Mouse (Mus musculus) MEL (cell line): ENCODE measurements around the gene Schip1. TPM values are rescaled to one million over a fixed set of nuclear protein-coding genes. Genes with fewer than 3 reads are reported as not detected.

Source experiments
- DNase-seq: peaks from one replicate; pipeline ENCODE4 v3.0.0; 2011; ENCODE audit warnings: low read depth, low spot score
- H3K27ac ChIP-seq: 2 replicates; pipeline ENCODE4 v1.5.1; 2012; ENCODE audit warnings: low read depth, mild to moderate bottlenecking, control low read depth, low read length, moderate library complexity; ENCODE audit not compliant: control insufficient read depth
- H3K27me3 ChIP-seq, 2 experiments: fragments of 150-350 bp in 1 of 2; sonication (generic) in 1 of 2; 2 replicates each; pipeline ENCODE4 v1.6.1; 2012; ENCODE audit warnings: low read length in 2 of 2, mild to moderate bottlenecking in 2 of 2, improper control_type of control experiment in 1 of 2, moderate library complexity in 1 of 2; ENCODE audit not compliant: insufficient read depth in 2 of 2, control insufficient read depth in 1 of 2
- H3K36me3 ChIP-seq, 2 experiments: 2 replicates each; pipeline ENCODE4 v1.6.1; 2012 to 2014; ENCODE audit warnings: low read length in 2 of 2, improper control_type of control experiment in 1 of 2, inconsistent platforms in 1 of 2, mild to moderate bottlenecking in 1 of 2; ENCODE audit not compliant: insufficient read depth in 2 of 2, control insufficient read depth in 1 of 2
- H3K4me1 ChIP-seq, 2 experiments: fragments of 150-350 bp in 1 of 2; sonication (generic) in 1 of 2; 2 replicates each; pipeline ENCODE4 v1.6.1; 2012; ENCODE audit warnings: low read length in 2 of 2, improper control_type of control experiment in 1 of 2, mild to moderate bottlenecking in 1 of 2; ENCODE audit not compliant: insufficient read depth in 2 of 2, control insufficient read depth in 1 of 2
- H3K4me3 ChIP-seq, 2 experiments: fragments of 150-350 bp in 1 of 2; sonication (generic) in 1 of 2; 2 replicates each; pipeline ENCODE4 v1.5.1; 2012; ENCODE audit warnings: low read depth in 2 of 2, low read length in 2 of 2, mild to moderate bottlenecking in 2 of 2, moderate library complexity in 2 of 2, control low read depth in 1 of 2, improper control_type of control experiment in 1 of 2; ENCODE audit not compliant: control insufficient read depth in 1 of 2, insufficient read depth in 1 of 2
- H3K79me2 ChIP-seq: 2 replicates; pipeline ENCODE4 v1.6.1; 2012; ENCODE audit warnings: mild to moderate bottlenecking, low read length, moderate library complexity; ENCODE audit not compliant: control insufficient read depth, poor library complexity, insufficient read depth
- H3K9ac ChIP-seq: 2 replicates; pipeline ENCODE4 v1.6.1; 2012; ENCODE audit warnings: low read depth, mild to moderate bottlenecking, control low read depth, low read length, moderate library complexity; ENCODE audit not compliant: control insufficient read depth, poor library complexity, severe bottlenecking
- H3K9me3 ChIP-seq: fragments of 150-350 bp; sonication (generic); replicated peaks from 2 replicates; pipeline ENCODE4 v1.6.1; 2012; ENCODE audit warnings: mild to moderate bottlenecking, low read length, improper control_type of control experiment, moderate library complexity; ENCODE audit not compliant: insufficient read depth
- CHD1 ChIP-seq: IDR thresholded peaks from 2 replicates; pipeline ENCODE4 v1.6.1; 2012; ENCODE audit warnings: low read depth, mild to moderate bottlenecking, inconsistent platforms, low read length, improper control_type of control experiment
- CTCF ChIP-seq, 3 experiments: IDR thresholded peaks in 2 of 3; conservative IDR thresholded peaks in 1 of 3; 2 replicates each; pipeline ENCODE4 v1.5.1; 2011 to 2012; ENCODE audit warnings: low read length in 3 of 3, low read depth in 2 of 3, mild to moderate bottlenecking in 2 of 3, improper control_type of control experiment in 1 of 3, inconsistent platforms in 1 of 3, mixed read lengths in 1 of 3, moderate library complexity in 1 of 3; ENCODE audit not compliant: control insufficient read depth in 1 of 3, insufficient read depth in 1 of 3, poor library complexity in 1 of 3, severe bottlenecking in 1 of 3
- E2F4 ChIP-seq: IDR thresholded peaks from 2 replicates; pipeline ENCODE4 v1.6.1; 2011; ENCODE audit warnings: low read depth, low read length, improper control_type of control experiment, borderline replicate concordance
- KAT2A ChIP-seq: conservative IDR thresholded peaks from 2 replicates; pipeline ENCODE4 v1.6.1; 2012; ENCODE audit warnings: low read depth, low read length, improper control_type of control experiment, inconsistent platforms
- MAFK ChIP-seq: IDR thresholded peaks from 2 replicates; pipeline ENCODE4 v1.6.1; 2011; ENCODE audit warnings: low read depth, mild to moderate bottlenecking, low read length, improper control_type of control experiment, borderline replicate concordance
- MAZ ChIP-seq: IDR thresholded peaks from 2 replicates; pipeline ENCODE4 v1.6.1; 2012; ENCODE audit warnings: low read depth, mild to moderate bottlenecking, inconsistent platforms, low read length, improper control_type of control experiment
- MYB ChIP-seq: IDR thresholded peaks from 2 replicates; pipeline ENCODE4 v1.6.1; 2011; ENCODE audit warnings: mild to moderate bottlenecking, low read depth, low read length, improper control_type of control experiment
- MYC ChIP-seq: IDR thresholded peaks from 2 replicates; pipeline ENCODE4 v1.6.1; 2011; ENCODE audit warnings: low read depth, mild to moderate bottlenecking, low read length, improper control_type of control experiment, moderate library complexity
- POLR2AphosphoS2 ChIP-seq: IDR thresholded peaks from 2 replicates; pipeline ENCODE4 v1.6.1; 2011; ENCODE audit warnings: low read length, improper control_type of control experiment
- RAD21 ChIP-seq: IDR thresholded peaks from 2 replicates; pipeline ENCODE4 v1.6.1; 2011; ENCODE audit warnings: mild to moderate bottlenecking, low read depth, low read length, improper control_type of control experiment
- SMC3 ChIP-seq: IDR thresholded peaks from 2 replicates; pipeline ENCODE4 v1.6.1; 2011; ENCODE audit warnings: low read depth, low read length, improper control_type of control experiment
- USF2 ChIP-seq, 2 experiments: IDR thresholded peaks; 2 replicates each; pipeline ENCODE4 v1.6.1; 2011 to 2012; ENCODE audit warnings: improper control_type of control experiment in 2 of 2, low read length in 2 of 2, borderline replicate concordance in 1 of 2, inconsistent platforms in 1 of 2, low read depth in 1 of 2, mild to moderate bottlenecking in 1 of 2; ENCODE audit not compliant: insufficient read depth in 1 of 2
- ZC3H11A ChIP-seq: IDR thresholded peaks from 2 replicates; pipeline ENCODE4 v1.6.1; 2012; ENCODE audit warnings: low read depth, mild to moderate bottlenecking, inconsistent platforms, low read length, improper control_type of control experiment
- ZKSCAN1 ChIP-seq: IDR thresholded peaks from 2 replicates; pipeline ENCODE4 v1.6.1; 2012; ENCODE audit warnings: low read depth, mild to moderate bottlenecking, inconsistent platforms, low read length, improper control_type of control experiment, moderate library complexity
- polyA plus RNA-seq, 2 experiments: library from polyadenylated mRNA; stranded (reverse) in 1 of 2; unstranded in 1 of 2; fragments of >175 nt in 1 of 2; fragments of >200 nt in 1 of 2; gene quantifications; 2 replicates each; pipeline versions ENCODE4 v1.2.1 to v1.2.4; 2012; ENCODE audit warnings: low replicate concordance in 2 of 2, low read depth in 1 of 2; ENCODE audit not compliant: insufficient read length in 2 of 2, insufficient read depth in 1 of 2, missing spikeins in 1 of 2
- total RNA-seq: library from RNA; depleted of rRNA; stranded (reverse); fragments of 300-350 nt; gene quantifications from 2 replicates; pipeline ENCODE4 v1.2.3, GENCODE M21; 2012

Gene Schip1
- total and polyA plus RNA-seq, 3 experiments: 10.1 to 12.4 TPM; not detected in 1

DNA sequence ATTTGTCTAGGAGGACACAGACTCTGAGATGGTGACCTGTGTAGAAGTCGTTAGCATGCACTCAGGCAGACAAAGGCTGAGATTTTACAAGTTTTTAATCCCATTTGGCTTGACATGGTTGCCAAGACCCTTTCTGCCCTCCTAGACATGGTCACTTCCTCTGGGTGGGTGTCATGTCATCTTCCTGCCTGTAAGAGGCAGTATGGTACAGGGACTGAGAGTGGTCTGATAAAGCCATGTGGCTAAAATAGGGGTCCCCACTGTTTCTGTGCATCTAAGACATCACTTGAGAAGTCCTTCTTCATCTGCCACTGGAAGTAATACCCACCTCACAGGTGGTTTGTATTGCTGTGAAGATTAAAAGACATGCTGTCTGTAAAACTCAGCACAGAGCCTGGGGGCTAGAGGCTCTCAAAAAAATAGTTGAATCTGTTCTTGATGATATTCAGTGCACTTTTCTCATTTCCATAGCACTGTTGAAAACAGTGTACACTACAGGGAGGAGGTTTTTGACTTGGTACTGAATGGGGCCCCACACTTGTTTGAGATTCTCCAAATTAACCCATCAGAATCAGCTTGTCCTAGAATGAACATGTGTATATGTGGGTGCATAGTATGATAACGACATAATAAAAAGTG, 5.3 kb upstream of the Schip1 start:
- Histone ChIP-seq H3K79me2 (no peaks in the 10 kb centered on the region), H3K9me3 (no peaks in the 10 kb centered on the region), H3K27me3 (no peaks in the 10 kb centered on the region; a peak in 1 of 4 replicates), H3K27ac (no peak overlapping the region), H3K4me1 (peaks cover 0 to 3% of the 10 kb centered on the region in 2 experiments; a peak in 1 of 4 replicates), H3K4me3 (peak overlapping the region; percentile 30 to 64; a peak in 2 of 4 replicates), H3K36me3 (peaks cover 0 to 3% of the 10 kb centered on the region in 2 experiments; a peak in 1 of 4 replicates), H3K9ac (no peak overlapping the region)
- TF ChIP-seq MYC (peak; percentile 26; the same call in 1 of the 2 replicates), ZC3H11A (peak; percentile 36), SMC3 (peak; percentile 58), CHD1 (no peak), CTCF (IDR thresholded peaks at IDR 0.05 in 2 of 3, conservative IDR thresholded peaks at IDR 0.05 in 1 of 3; ENCODE audit: control insufficient read depth in 1 of 3, insufficient read depth in 1 of 3, low read depth in 2 of 3, low read length in 3 of 3, poor library complexity in 1 of 3, severe bottlenecking in 1 of 3) (peak; percentile 45 to 76 (median 68)), RAD21 (peak; percentile 68), KAT2A (no peak)
- peak; percentile 36 for DNase-seq

DNA sequence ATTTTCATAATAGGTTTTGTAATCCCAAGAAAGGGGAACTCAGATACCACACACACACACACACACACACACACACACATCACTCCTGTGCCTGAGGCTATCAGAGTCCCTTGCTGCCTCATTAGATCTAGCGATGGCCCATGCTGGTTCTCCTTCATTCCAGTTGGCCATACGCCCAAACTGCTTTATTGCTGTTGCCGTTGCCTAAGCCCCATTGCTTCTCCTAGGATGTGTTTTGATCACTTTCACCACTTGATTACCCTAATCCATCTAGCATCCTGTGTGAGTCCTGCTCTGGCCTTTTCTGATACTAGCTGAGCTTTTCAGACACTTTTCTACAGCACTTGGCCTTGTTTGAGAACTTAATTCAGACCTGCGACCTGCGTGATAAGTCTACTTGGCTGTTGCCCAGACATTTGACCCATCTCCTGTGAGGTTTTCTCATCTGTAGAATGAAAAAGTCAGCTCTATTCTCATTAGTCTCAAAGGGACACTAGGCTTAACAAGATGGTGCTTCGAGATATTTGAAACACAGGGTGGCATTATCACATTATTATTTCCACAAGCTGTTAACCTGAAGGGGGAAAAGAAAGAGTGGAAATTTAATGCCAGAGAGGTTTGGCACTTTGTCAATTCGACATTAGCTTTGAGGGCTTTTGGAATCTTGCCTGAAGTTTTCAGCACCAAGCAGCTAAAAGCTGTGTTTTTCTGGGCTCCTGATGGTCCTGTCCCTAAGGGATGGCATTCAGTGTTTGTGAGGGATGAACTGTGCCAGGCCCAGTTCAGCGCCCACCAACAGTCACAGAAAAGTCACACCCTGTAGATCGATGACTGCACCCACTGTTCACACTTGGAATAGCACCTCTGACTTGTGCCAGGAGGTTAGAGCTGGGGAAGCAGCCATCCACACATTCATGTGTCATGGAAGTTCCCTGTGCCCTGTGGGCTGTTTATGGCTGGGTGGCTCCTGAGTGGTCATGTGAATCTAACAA, 7.1 kb downstream of the Schip1 start:
- H3K9me3 ChIP-seq: no peaks in the 10 kb centered on the region
- DNase-seq: no peak
- H3K4me3 ChIP-seq: no peak overlapping the region
- no peaks in the 10 kb centered on the region for H3K79me2 ChIP-seq
- no peak overlapping the region for H3K27ac ChIP-seq
- H3K27me3 ChIP-seq: no peaks in the 10 kb centered on the region; a peak in 1 of 4 replicates
- no peak overlapping the region for H3K9ac ChIP-seq
- H3K36me3 ChIP-seq: no peaks in the 10 kb centered on the region
- H3K4me1 ChIP-seq: no peaks in the 10 kb centered on the region
- TF ChIP-seq MAFK: no peak
- TF ChIP-seq MYB: no peak
- no peak for TF ChIP-seq RAD21
- TF ChIP-seq POLR2AphosphoS2: no peak
- TF ChIP-seq MYC: no peak
- no peak for TF ChIP-seq CHD1
- no peak for TF ChIP-seq USF2 (IDR thresholded peaks at IDR 0.05; ENCODE audit: borderline replicate concordance in 1 of 2, insufficient read depth in 1 of 2, low read depth in 1 of 2, low read length in 2 of 2)
- TF ChIP-seq MAZ: no peak
- no peak for TF ChIP-seq ZKSCAN1
- TF ChIP-seq E2F4: no peak
